Mouse (Mus musculus) left cerebral cortex, postnatal 10 days (tissue): Measurements from ENCODE around the gene Slc22a26. TPM values are rescaled to one million over a fixed set of nuclear protein-coding genes. Genes with fewer than 3 reads are reported as not detected.
"Not testable (repeated sequence)": the region's sequence is repeated elsewhere in the genome, so short reads cannot be mapped to it uniquely, and the experiment has no call there.

Experiments
- DNase-seq, 2 experiments: peaks; one replicate each; pipeline ENCODE4 v3.0.0; 2021 to 2022; ENCODE audit warnings: low spot score in 2 of 2, mixed read lengths in 1 of 2; ENCODE audit errors: extremely low spot score in 1 of 2
- intact Hi-C: fragments of 180-260 bp; cut with DNase I; formaldehyde crosslinking; loops from one replicate; pipeline ENCODE4 v1.15.1; 2025
- total RNA-seq, 2 experiments: library from RNA; stranded (reverse); gene quantifications; 2 replicates each; pipeline ENCODE4 v1.2.3; 2021

The Slc22a26 gene
- total RNA-seq = not detected

DNA sequence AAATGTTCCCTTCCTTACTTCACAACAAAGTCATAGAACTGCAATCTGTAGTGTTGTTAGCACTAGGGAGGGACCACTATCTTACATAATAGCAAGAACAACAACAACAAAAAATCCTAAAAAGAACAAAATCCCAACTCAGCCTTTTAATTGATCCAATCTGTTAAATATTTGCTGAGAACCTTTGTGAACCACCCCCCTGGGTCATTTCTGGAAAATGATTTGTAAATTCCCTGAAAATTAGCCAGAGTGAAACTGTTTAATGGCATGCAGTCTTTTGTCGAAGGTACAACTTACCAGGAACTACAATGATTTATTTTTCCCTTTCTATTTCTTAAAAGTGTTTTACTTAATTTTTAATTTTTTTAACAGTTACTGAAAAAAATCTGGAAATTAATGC is at the start of gene Slc22a26:
Gene Slc22a26 (minus strand): TSS at position 97 of the 400 bp plus-strand sequence.
- intact Hi-C loops = no loop called here
- DNase-seq = no peak

GRCm38 (mm10) chr19:7829851-7830250 is 27.4 kb upstream of the Slc22a26 start:
- no peak for DNase-seq
- intact Hi-C loops = no loop called here

DNA sequence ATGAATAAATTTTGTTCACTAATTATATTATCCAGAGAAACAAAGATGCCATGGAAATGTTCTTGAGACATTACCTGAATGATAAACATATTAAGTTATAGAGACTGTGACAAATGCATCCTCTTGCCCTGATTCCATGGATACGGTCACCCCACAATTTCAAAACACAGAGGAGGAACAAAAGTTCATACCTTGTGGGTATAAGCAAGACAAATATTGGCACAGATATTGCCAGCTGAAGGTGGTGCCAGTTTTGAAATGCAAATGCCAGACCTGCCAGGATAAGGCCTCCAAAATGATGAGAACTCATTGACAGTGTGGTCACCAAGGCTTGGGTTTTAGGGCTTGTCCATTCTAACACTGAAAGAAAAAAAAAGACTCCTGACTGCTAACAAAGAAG is 11.9 kb downstream of the Slc22a26 start:
- DNase-seq = no peak
- intact Hi-C loops = no loop called here

GRCm38 (mm10) chr19:7775306-7775705 is 27.2 kb downstream of the Slc22a26 start:
- DNase-seq = no peak
- intact Hi-C loops = no loop called here

DNA sequence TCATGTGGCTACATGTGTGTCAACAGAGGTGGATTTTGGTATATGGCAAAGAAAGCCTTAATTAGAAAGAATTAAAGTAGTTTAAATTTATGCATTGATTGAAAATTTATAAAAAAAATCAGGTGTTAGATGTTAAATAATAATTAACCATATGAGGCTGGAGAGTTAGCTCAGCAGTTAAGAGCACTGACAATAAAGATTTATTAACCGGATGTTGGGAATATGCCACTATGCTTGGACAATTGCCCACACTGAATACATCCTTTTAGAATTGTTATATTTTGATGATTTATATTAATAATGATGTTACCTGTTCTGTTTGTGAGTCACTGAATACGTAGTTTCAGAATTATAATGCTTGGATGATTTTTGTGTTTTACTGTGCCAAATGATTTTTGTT is 36.3 kb downstream of the Slc22a26 start:
- intact Hi-C loops = no loop called here
- DNase-seq = no peak

DNA sequence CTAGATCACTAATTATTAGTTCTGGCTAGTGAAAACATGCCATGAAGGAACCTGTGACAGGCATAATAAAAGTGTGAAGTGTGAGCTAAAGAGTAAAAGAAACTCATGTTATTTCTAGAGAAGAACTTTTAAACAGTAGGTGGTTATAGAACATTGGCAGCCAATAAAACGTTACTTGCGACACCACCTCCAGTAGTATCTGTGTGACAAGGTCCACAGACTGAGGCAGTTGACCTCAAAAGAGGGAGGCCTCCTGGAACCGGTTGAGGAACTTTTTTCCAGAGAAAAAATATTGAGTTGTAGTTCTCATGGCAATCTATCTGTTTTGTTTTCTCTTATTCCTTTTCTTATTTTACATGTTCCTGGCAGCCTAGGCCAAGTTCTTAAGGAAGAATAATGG is 36.9 kb downstream of the Slc22a26 start:
- intact Hi-C loops = no loop called here
- DNase-seq = no peak

- DNase-seq, intact Hi-C loops: not testable (repeated sequence)
Measured at GRCm38 (mm10) chr19:7753371-7753770, 49.1 kb downstream of the Slc22a26 start.

Other genes with a start within 250 kb of the Slc22a26 start
- 1 to 10 TPM; 8.0 to 8.5 TPM for gene Pla2g16, start 245.2 kb downstream of the Slc22a26 start, total RNA-seq
- under 1 TPM; 0.26 to 0.28 TPM for gene Lgals12, start 195.5 kb downstream of the Slc22a26 start, total RNA-seq
- not detected for gene Hrasls5, start 190.1 kb downstream of the Slc22a26 start, total RNA-seq
- gene Slc22a19, start 91.4 kb downstream of the Slc22a26 start, total RNA-seq = not detected
- gene Slc22a27, start 163.4 kb upstream of the Slc22a26 start, total RNA-seq = not detected